Mouse (Mus musculus) CH12.LX (cell line): ENCODE results near the gene Bmx. TPM values are rescaled to one million over a fixed set of nuclear protein-coding genes. Genes with fewer than 3 reads are reported as not detected.

Experiments used
- DNase-seq: peaks from one replicate; pipeline ENCODE4 v3.0.0-alpha.2; 2013; ENCODE audit errors: extremely low read depth
- H3K27ac ChIP-seq: 2 replicates; pipeline ENCODE4 v1.5.1; 2012; ENCODE audit warnings: low read depth, mild to moderate bottlenecking, control low read depth, moderate library complexity; ENCODE audit not compliant: insufficient read depth
- H3K27me3 ChIP-seq: replicated peaks from 2 replicates; pipeline ENCODE3; 2012; ENCODE audit warnings: inconsistent platforms
- H3K36me3 ChIP-seq, 2 experiments: replicated peaks in 1 of 2; 2 replicates each; pipeline versions ENCODE3 to v1.6.1; 2012; ENCODE audit warnings: inconsistent platforms in 1 of 2, low read length in 1 of 2, mild to moderate bottlenecking in 1 of 2, mixed read lengths in 1 of 2, moderate library complexity in 1 of 2; ENCODE audit not compliant: control insufficient read depth in 1 of 2, insufficient read depth in 1 of 2
- H3K4me1 ChIP-seq, 2 experiments: 2 replicates each; pipeline ENCODE4 v1.6.1; 2012; ENCODE audit warnings: inconsistent platforms in 1 of 2, moderate library complexity in 1 of 2; ENCODE audit not compliant: insufficient read depth in 2 of 2, control insufficient read depth in 1 of 2
- H3K4me2 ChIP-seq: 2 replicates; pipeline ENCODE4 v1.6.1; 2012; ENCODE audit warnings: low read depth, mild to moderate bottlenecking, control low read depth; ENCODE audit not compliant: poor library complexity, insufficient read depth, severe bottlenecking
- H3K4me3 ChIP-seq, 3 experiments: fragments of 150-350 bp in 1 of 3; sonication (generic) in 1 of 3; replicated peaks in 1 of 3; 2 replicates each; pipeline versions ENCODE3 to v1.5.1; 2011 to 2012; ENCODE audit warnings: low read depth in 2 of 3, low read length in 2 of 3, mild to moderate bottlenecking in 2 of 3, moderate library complexity in 2 of 3, control low read depth in 1 of 3, improper control_type of control experiment in 1 of 3, inconsistent platforms in 1 of 3, mixed read lengths in 1 of 3; ENCODE audit not compliant: poor library complexity in 1 of 3
- H3K79me2 ChIP-seq: replicated peaks from 2 replicates; pipeline ENCODE4 v1.6.1; 2012; ENCODE audit warnings: mild to moderate bottlenecking, moderate library complexity; ENCODE audit not compliant: control insufficient read depth, poor library complexity, insufficient read depth, severe bottlenecking; ENCODE audit errors: extremely low read depth
- H3K9ac ChIP-seq: 2 replicates; pipeline ENCODE4 v1.6.1; 2012; ENCODE audit warnings: low read depth, mild to moderate bottlenecking, control low read depth, moderate library complexity; ENCODE audit not compliant: insufficient read depth
- H3K9me3 ChIP-seq: replicated peaks from 2 replicates; pipeline ENCODE3; 2012; ENCODE audit warnings: low read length, inconsistent platforms, mixed read lengths
- BHLHE40 ChIP-seq: IDR thresholded peaks from 2 replicates; pipeline ENCODE4 v1.6.1; 2011; ENCODE audit warnings: mild to moderate bottlenecking, low read depth, low read length, improper control_type of control experiment
- CHD1 ChIP-seq: IDR thresholded peaks from 2 replicates; pipeline ENCODE4 v1.6.1; 2012; ENCODE audit warnings: low read depth, low read length, improper control_type of control experiment, inconsistent platforms
- CHD2 ChIP-seq: IDR thresholded peaks from 2 replicates; pipeline ENCODE4 v1.6.1; 2011; ENCODE audit warnings: low read length, improper control_type of control experiment
- ELF1 ChIP-seq: IDR thresholded peaks from 2 replicates; pipeline ENCODE4 v1.6.1; 2014; ENCODE audit warnings: low read depth, mild to moderate bottlenecking, inconsistent platforms, low read length, improper control_type of control experiment
- EP300 ChIP-seq: IDR thresholded peaks from 2 replicates; pipeline ENCODE4 v1.6.1; 2011; ENCODE audit warnings: low read length, improper control_type of control experiment
- GABPA ChIP-seq: IDR thresholded peaks from 2 replicates; pipeline ENCODE4 v1.6.1; 2012; ENCODE audit warnings: low read depth, low read length, improper control_type of control experiment, inconsistent platforms; ENCODE audit not compliant: insufficient replicate concordance
- HCFC1 ChIP-seq: IDR thresholded peaks from 2 replicates; pipeline ENCODE4 v1.6.1; 2012; ENCODE audit warnings: low read depth, mild to moderate bottlenecking, inconsistent platforms, low read length, improper control_type of control experiment
- JUND ChIP-seq: conservative IDR thresholded peaks from 2 replicates; pipeline ENCODE4 v1.6.1; 2011; ENCODE audit warnings: low read depth, low read length, improper control_type of control experiment
- KAT2A ChIP-seq: IDR thresholded peaks from 2 replicates; pipeline ENCODE4 v1.6.1; 2012; ENCODE audit warnings: low read length, improper control_type of control experiment, inconsistent platforms; ENCODE audit not compliant: insufficient replicate concordance
- MAZ ChIP-seq: IDR thresholded peaks from 2 replicates; pipeline ENCODE4 v1.6.1; 2012; ENCODE audit warnings: low read depth, mild to moderate bottlenecking, inconsistent platforms, low read length, improper control_type of control experiment, moderate library complexity
- MEF2A ChIP-seq: IDR thresholded peaks from 2 replicates; pipeline ENCODE4 v1.6.1; 2014; ENCODE audit warnings: low read depth, mild to moderate bottlenecking, inconsistent platforms, low read length, improper control_type of control experiment, borderline replicate concordance
- NRF1 ChIP-seq: IDR thresholded peaks from 2 replicates; pipeline ENCODE4 v1.6.1; 2014; ENCODE audit warnings: low read depth, mild to moderate bottlenecking, inconsistent platforms, low read length, improper control_type of control experiment, moderate library complexity
- POLR2A ChIP-seq: IDR thresholded peaks from 2 replicates; pipeline ENCODE4 v1.6.1; 2011; ENCODE audit warnings: low read depth, mild to moderate bottlenecking, improper control_type of control experiment, low read length
- POLR2AphosphoS2 ChIP-seq: IDR thresholded peaks from 2 replicates; pipeline ENCODE4 v1.6.1; 2011; ENCODE audit warnings: low read depth, low read length, improper control_type of control experiment
- SMC3 ChIP-seq: IDR thresholded peaks from 2 replicates; pipeline ENCODE4 v1.6.1; 2011; ENCODE audit warnings: low read depth, low read length, improper control_type of control experiment
- TBP ChIP-seq: conservative IDR thresholded peaks from 2 replicates; pipeline ENCODE4 v1.6.1; 2011; ENCODE audit warnings: low read depth, low read length, improper control_type of control experiment
- TCF12 ChIP-seq: IDR thresholded peaks from 2 replicates; pipeline ENCODE4 v1.6.1; 2014; ENCODE audit warnings: low read depth, mild to moderate bottlenecking, inconsistent platforms, low read length, improper control_type of control experiment
- ZKSCAN1 ChIP-seq: IDR thresholded peaks from 2 replicates; pipeline ENCODE4 v1.6.1; 2012; ENCODE audit warnings: low read depth, inconsistent platforms, low read length, improper control_type of control experiment, borderline replicate concordance
- dilution Hi-C: fragments of 300-500 bp; cut with MboI; formaldehyde crosslinking; loops from 2 replicates; pipeline ENCODE4 v1.14.3; 2020; ENCODE audit warnings: low sequenced_read_pairs; ENCODE audit not compliant: extremely low pct_unique_long_range_greater_than_20kb, extremely low pct_ligation_motif_present
- in situ Hi-C: fragments of 300-500 bp; cut with MboI; formaldehyde crosslinking; loops from 3 replicates; pipeline ENCODE4 v1.14.3; 2019; ENCODE audit warnings: low sequenced_read_pairs, low pct_ligation_motif_present, low pct_unique_long_range_greater_than_20kb, mixed read lengths
- polyA plus RNA-seq: library from polyadenylated mRNA; unstranded; fragments of >175 nt; gene quantifications from 2 replicates; pipeline ENCODE4 v1.2.1, GENCODE M21; 2012; ENCODE audit warnings: low read depth; ENCODE audit not compliant: insufficient read length
- total RNA-seq, 2 experiments: library from RNA; depleted of rRNA; stranded (reverse); fragments of 300-350 nt in 1 of 2; fragments of >200 nt in 1 of 2; gene quantifications; 2 replicates each; pipeline ENCODE4 v1.2.3; 2012 to 2014

The Bmx gene
- total and polyA plus RNA-seq, 3 experiments = 0.08 TPM; not detected in 2

GRCm38 (mm10) chrX:164153606-164154005, 104.4 kb downstream of the Bmx start:
- dilution Hi-C loops (no loop called here), in situ Hi-C loops (no loop called here)
- Histone ChIP-seq H3K4me1 (no peaks in the 10 kb centered on the region), H3K9me3 (no peaks in the 10 kb centered on the region)
- no peak for TF ChIP-seq HCFC1
- TF ChIP-seq TCF12 = no peak
- no peak for TF ChIP-seq TBP
- TF ChIP-seq GABPA = no peak
- no peak for TF ChIP-seq JUND
- TF ChIP-seq CHD2 = no peak
- TF ChIP-seq KAT2A = no peak
- no peak for TF ChIP-seq MAZ
- no peak for TF ChIP-seq ELF1
- no peak for TF ChIP-seq BHLHE40
- no peak for TF ChIP-seq NRF1
- TF ChIP-seq MEF2A = no peak
- TF ChIP-seq CHD1 = no peak
- no peak for TF ChIP-seq POLR2AphosphoS2
- TF ChIP-seq, all 38 proteins: peak for 0
- H3K36me3 ChIP-seq = no peaks in the 10 kb centered on the region
- H3K4me3 ChIP-seq = no peak overlapping the region
- H3K9ac ChIP-seq = no peak overlapping the region
- no peak for DNase-seq
- no peak overlapping the region for H3K4me2 ChIP-seq
- H3K79me2 ChIP-seq = no peaks in the 10 kb centered on the region
- H3K27me3 ChIP-seq = no peaks in the 10 kb centered on the region
- H3K27ac ChIP-seq = no peak overlapping the region

- Histone ChIP-seq H3K9me3 (no peaks in the 10 kb centered on the region), H3K27me3 (no peaks in the 10 kb centered on the region), H3K4me1 (no peaks in the 10 kb centered on the region), H3K9ac (no peak overlapping the region), H3K4me2 (no peak overlapping the region), H3K4me3 (no peak overlapping the region), H3K79me2 (no peaks in the 10 kb centered on the region), H3K27ac (no peak overlapping the region), H3K36me3 (no peaks in the 10 kb centered on the region)
- dilution Hi-C loops = no loop called here
- in situ Hi-C loops = no loop called here
- no peak for DNase-seq
- TF ChIP-seq POLR2A (no peak), SMC3 (no peak), CHD1 (no peak), ZKSCAN1 (no peak), ELF1 (no peak), MEF2A (no peak), HCFC1 (no peak), EP300 (no peak), POLR2AphosphoS2 (no peak)
These were observed 105.3 kb downstream of the Bmx start for GRCm38 (mm10) chrX:164152703-164153102.
